Mouse (Mus musculus): Measurements from ENCODE around the gene Capn12. TPM values are rescaled to one million over a fixed set of nuclear protein-coding genes. Genes with fewer than 3 reads are reported as not detected.

Gene Capn12
- total RNA-seq, 2 experiments from 2014 or later = 0.15 TPM; not detected in 1

DNA sequence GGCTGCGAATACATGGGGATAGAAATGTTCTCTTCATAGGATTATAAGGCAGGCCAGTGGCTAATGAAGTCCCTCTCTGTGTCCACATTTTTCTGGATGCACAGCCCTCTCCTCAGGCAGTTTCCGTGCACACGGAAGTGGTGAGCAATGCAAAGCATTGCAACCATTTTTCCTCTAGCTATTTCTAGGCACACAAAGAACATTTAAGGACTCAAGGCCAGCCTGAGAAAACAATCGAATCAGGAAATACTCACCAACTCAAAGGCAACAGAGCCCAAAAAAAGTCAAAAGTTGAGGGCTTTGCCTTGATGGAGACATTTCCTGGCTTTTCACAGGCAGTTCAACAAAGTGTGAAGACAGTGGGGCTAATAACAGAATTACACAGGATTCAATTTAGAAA, 59.9 kb downstream of the Capn12 start:
- DNase-seq = no peak
- intact Hi-C loops (cut with DNase I) = no loop called here

GRCm38 (mm10) chr7:28941542-28941941, 60.3 kb downstream of the Capn12 start:
- DNase-seq = no peak
- intact Hi-C loops (cut with DNase I) = no loop called here

Other genes with a start within 250 kb of the Capn12 start
- gene Fbxo27, start 188.6 kb upstream of the Capn12 start, total RNA-seq (2021) = under 1 TPM; 0.59 to 0.69 TPM
- gene Fbxo17, start 164.6 kb upstream of the Capn12 start, total RNA-seq (2021) = 1 to 10 TPM; 3.9 to 5.4 TPM
- 10 to 100 TPM; 33.5 to 34.6 TPM for gene Mrps12, start 139.6 kb upstream of the Capn12 start, total RNA-seq (2021)
- gene Sars2, start 139.4 kb upstream of the Capn12 start, total RNA-seq (2021) = 10 to 100 TPM; 14.6 to 16.0 TPM
- gene Ccer2, start 125.2 kb upstream of the Capn12 start, total RNA-seq (2021) = not detected
- gene Sirt2, start 114.7 kb upstream of the Capn12 start, total RNA-seq (2021) = 10 to 100 TPM; 85.5 to 86.4 TPM
- gene Nfkbib, start 113.9 kb upstream of the Capn12 start, total RNA-seq (2021) = 10 to 100 TPM; 20.5 to 30.2 TPM
- 1 to 10 TPM; 1.1 TPM for gene Rinl, start 92.5 kb upstream of the Capn12 start, total RNA-seq (2021)
- 100 to 1,000 TPM; 111 to 131 TPM for gene Hnrnpl, start 72.9 kb upstream of the Capn12 start, total RNA-seq (2021)
- 100 to 1,000 TPM; 214 to 252 TPM for gene Ech1, start 56.2 kb upstream of the Capn12 start, total RNA-seq (2021)
- 1 to 10 TPM; 2.5 to 3.1 TPM for gene Lgals4, start 47.6 kb upstream of the Capn12 start, total RNA-seq (2021)
- gene Lgals7, start 17.6 kb upstream of the Capn12 start, total RNA-seq (2021) = not detected
- 10 to 100 TPM; 31.6 to 35.1 TPM for gene Actn4, start 80.9 kb downstream of the Capn12 start, total RNA-seq (2021)
- gene Eif3k, start 100.4 kb downstream of the Capn12 start, total RNA-seq (2021) = 100 to 1,000 TPM; 119 to 125 TPM
- gene Map4k1, start 100.6 kb downstream of the Capn12 start, total RNA-seq (2021) = under 1 TPM; 0.27 to 0.46 TPM
- gene Ryr1, start 243.8 kb downstream of the Capn12 start, total RNA-seq (2021) = 1,000 to 10,000 TPM; 1,495 to 1,823 TPM